ENCODE assay signal across 26 mouse cellular contexts in genomic region chr2:49583311-49583710, GRCm38 (mm10). TPM values are rescaled to one million over a fixed set of nuclear protein-coding genes. Genes with fewer than 3 reads are reported as not detected.
"Had no signal": no experiment of that assay in that cellular context is flagged by ENCODE, and none has a peak within 500 bp of the region (broad histone marks: within the 10 kb centered on the region; RNA-seq: fewer than 3 reads in every experiment).

No protein-coding gene starts in this region.

- H3K9ac ChIP-seq: embryonic facial prominence, embryonic 12.5 days; embryonic facial prominence, embryonic 13.5 days; embryonic facial prominence, embryonic 15.5 days; forebrain, embryonic 12.5 days; forebrain, embryonic 13.5 days; forebrain, postnatal 0 days had no signal

- H3K27ac ChIP-seq: embryonic facial prominence, embryonic 10.5 days; embryonic facial prominence, embryonic 12.5 days; embryonic facial prominence, embryonic 13.5 days; embryonic facial prominence, embryonic 15.5 days; forebrain, embryonic 10.5 days; forebrain, embryonic 12.5 days; forebrain, embryonic 13.5 days; gastrocnemius, adult 2 months; heart, adult 2 months had no signal

- H3K27me3 ChIP-seq: embryonic facial prominence, embryonic 12.5 days; embryonic facial prominence, embryonic 13.5 days; embryonic facial prominence, embryonic 15.5 days; forebrain, embryonic 12.5 days; forebrain, embryonic 13.5 days had no signal

- H3K4me2 ChIP-seq: embryonic facial prominence, embryonic 12.5 days; embryonic facial prominence, embryonic 13.5 days; embryonic facial prominence, embryonic 15.5 days; forebrain, embryonic 12.5 days; forebrain, embryonic 13.5 days had no signal

- H3K4me3 ChIP-seq: embryonic facial prominence, embryonic 10.5 days; embryonic facial prominence, embryonic 12.5 days; embryonic facial prominence, embryonic 13.5 days; embryonic facial prominence, embryonic 15.5 days; erythroblast, embryonic 14.5 days; forebrain, embryonic 10.5 days; forebrain, embryonic 12.5 days; forebrain, embryonic 13.5 days; gastrocnemius, adult 2 months; heart, adult 2 months had no signal

- H3K36me3 ChIP-seq: embryonic facial prominence, embryonic 10.5 days; embryonic facial prominence, embryonic 12.5 days; embryonic facial prominence, embryonic 13.5 days; embryonic facial prominence, embryonic 15.5 days; forebrain, embryonic 10.5 days; forebrain, embryonic 12.5 days had no signal

- H3K9me3 ChIP-seq: embryonic facial prominence, embryonic 10.5 days; embryonic facial prominence, embryonic 12.5 days; embryonic facial prominence, embryonic 13.5 days; embryonic facial prominence, embryonic 15.5 days; forebrain, embryonic 12.5 days; forebrain, embryonic 13.5 days had no signal

- DNase-seq: cerebellum, adult 2 months; cerebellum, adult 8-10 months; cerebellum, adult 9-10 months; cerebellum, adult 9-11 months; cerebellum, postnatal 14 days; cerebellum, postnatal 25 days; cerebellum, postnatal 36 days; embryo, embryonic 11 days; forebrain, postnatal 0 days; gastrocnemius, adult 2 months; gastrocnemius, postnatal 10 days; gastrocnemius, postnatal 14 days; gastrocnemius, postnatal 25 days; gastrocnemius, postnatal 36 days; heart, adult 2 months had no signal

- H3K4me1 ChIP-seq: embryonic facial prominence, embryonic 10.5 days; embryonic facial prominence, embryonic 12.5 days; embryonic facial prominence, embryonic 13.5 days; embryonic facial prominence, embryonic 15.5 days; forebrain, embryonic 10.5 days; forebrain, embryonic 12.5 days; forebrain, embryonic 13.5 days had no signal

- ATAC-seq: forebrain, embryonic 13.5 days; forebrain, embryonic 14.5 days; forebrain, embryonic 16.5 days; forebrain, postnatal 0 days had no signal

RNA-seq across cellular contexts. Expression of gene Kif5c, which starts 35.8 kb away (rescaled TPM):
- total RNA-seq: granulocyte monocyte progenitor cell, adult 5-6 weeks had no signal
- polyA plus RNA-seq: erythroblast, embryonic 14.5 days had no signal
